Mouse (Mus musculus) CH12.LX (cell line): ENCODE results near the gene Brpf1. TPM values are rescaled to one million over a fixed set of nuclear protein-coding genes. Genes with fewer than 3 reads are reported as not detected.

ENCODE experiments used
- DNase-seq: peaks from one replicate; pipeline ENCODE4 v3.0.0-alpha.2; 2013; ENCODE audit errors: extremely low read depth
- H3K27ac ChIP-seq: 2 replicates; pipeline ENCODE4 v1.5.1; 2012; ENCODE audit warnings: low read depth, mild to moderate bottlenecking, control low read depth, moderate library complexity; ENCODE audit not compliant: insufficient read depth
- H3K27me3 ChIP-seq: replicated peaks from 2 replicates; pipeline ENCODE3; 2012; ENCODE audit warnings: inconsistent platforms
- H3K36me3 ChIP-seq, 2 experiments: replicated peaks in 1 of 2; 2 replicates each; pipeline versions ENCODE3 to v1.6.1; 2012; ENCODE audit warnings: inconsistent platforms in 1 of 2, low read length in 1 of 2, mild to moderate bottlenecking in 1 of 2, mixed read lengths in 1 of 2, moderate library complexity in 1 of 2; ENCODE audit not compliant: control insufficient read depth in 1 of 2, insufficient read depth in 1 of 2
- H3K4me1 ChIP-seq, 2 experiments: 2 replicates each; pipeline ENCODE4 v1.6.1; 2012; ENCODE audit warnings: inconsistent platforms in 1 of 2, moderate library complexity in 1 of 2; ENCODE audit not compliant: insufficient read depth in 2 of 2, control insufficient read depth in 1 of 2
- H3K4me2 ChIP-seq: 2 replicates; pipeline ENCODE4 v1.6.1; 2012; ENCODE audit warnings: low read depth, mild to moderate bottlenecking, control low read depth; ENCODE audit not compliant: poor library complexity, insufficient read depth, severe bottlenecking
- H3K4me3 ChIP-seq, 3 experiments: fragments of 150-350 bp in 1 of 3; sonication (generic) in 1 of 3; replicated peaks in 1 of 3; 2 replicates each; pipeline versions ENCODE3 to v1.5.1; 2011 to 2012; ENCODE audit warnings: low read depth in 2 of 3, low read length in 2 of 3, mild to moderate bottlenecking in 2 of 3, moderate library complexity in 2 of 3, control low read depth in 1 of 3, improper control_type of control experiment in 1 of 3, inconsistent platforms in 1 of 3, mixed read lengths in 1 of 3; ENCODE audit not compliant: poor library complexity in 1 of 3
- H3K79me2 ChIP-seq: replicated peaks from 2 replicates; pipeline ENCODE4 v1.6.1; 2012; ENCODE audit warnings: mild to moderate bottlenecking, moderate library complexity; ENCODE audit not compliant: control insufficient read depth, poor library complexity, insufficient read depth, severe bottlenecking; ENCODE audit errors: extremely low read depth
- H3K9ac ChIP-seq: 2 replicates; pipeline ENCODE4 v1.6.1; 2012; ENCODE audit warnings: low read depth, mild to moderate bottlenecking, control low read depth, moderate library complexity; ENCODE audit not compliant: insufficient read depth
- H3K9me3 ChIP-seq: replicated peaks from 2 replicates; pipeline ENCODE3; 2012; ENCODE audit warnings: low read length, inconsistent platforms, mixed read lengths
- ELF1 ChIP-seq: IDR thresholded peaks from 2 replicates; pipeline ENCODE4 v1.6.1; 2014; ENCODE audit warnings: low read depth, mild to moderate bottlenecking, inconsistent platforms, low read length, improper control_type of control experiment
- HCFC1 ChIP-seq: IDR thresholded peaks from 2 replicates; pipeline ENCODE4 v1.6.1; 2012; ENCODE audit warnings: low read depth, mild to moderate bottlenecking, inconsistent platforms, low read length, improper control_type of control experiment
- IRF4 ChIP-seq: IDR thresholded peaks from 2 replicates; pipeline ENCODE4 v1.6.1; 2014; ENCODE audit warnings: low read depth, mild to moderate bottlenecking, inconsistent platforms, low read length, improper control_type of control experiment
- JUN ChIP-seq: IDR thresholded peaks from 2 replicates; pipeline ENCODE4 v1.6.1; 2011; ENCODE audit warnings: low read depth, mild to moderate bottlenecking, low read length, improper control_type of control experiment, moderate library complexity; ENCODE audit not compliant: insufficient read depth
- KAT2A ChIP-seq: IDR thresholded peaks from 2 replicates; pipeline ENCODE4 v1.6.1; 2012; ENCODE audit warnings: low read length, improper control_type of control experiment, inconsistent platforms; ENCODE audit not compliant: insufficient replicate concordance
- MAFK ChIP-seq: IDR thresholded peaks from 2 replicates; pipeline ENCODE4 v1.6.1; 2011; ENCODE audit warnings: low read length, improper control_type of control experiment; ENCODE audit not compliant: insufficient replicate concordance
- MAX ChIP-seq: IDR thresholded peaks from 2 replicates; pipeline ENCODE4 v1.6.1; 2011; ENCODE audit warnings: low read length, improper control_type of control experiment
- MAZ ChIP-seq: IDR thresholded peaks from 2 replicates; pipeline ENCODE4 v1.6.1; 2012; ENCODE audit warnings: low read depth, mild to moderate bottlenecking, inconsistent platforms, low read length, improper control_type of control experiment, moderate library complexity
- MXI1 ChIP-seq: IDR thresholded peaks from 2 replicates; pipeline ENCODE4 v1.6.1; 2011; ENCODE audit warnings: mild to moderate bottlenecking, low read depth, low read length, improper control_type of control experiment
- NRF1 ChIP-seq: IDR thresholded peaks from 2 replicates; pipeline ENCODE4 v1.6.1; 2014; ENCODE audit warnings: low read depth, mild to moderate bottlenecking, inconsistent platforms, low read length, improper control_type of control experiment, moderate library complexity
- PAX5 ChIP-seq: IDR thresholded peaks from 2 replicates; pipeline ENCODE4 v1.6.1; 2012; ENCODE audit warnings: low read length, inconsistent platforms, mixed read lengths
- POLR2A ChIP-seq: IDR thresholded peaks from 2 replicates; pipeline ENCODE4 v1.6.1; 2011; ENCODE audit warnings: low read depth, mild to moderate bottlenecking, improper control_type of control experiment, low read length
- POLR2AphosphoS2 ChIP-seq: IDR thresholded peaks from 2 replicates; pipeline ENCODE4 v1.6.1; 2011; ENCODE audit warnings: low read depth, low read length, improper control_type of control experiment
- SMC3 ChIP-seq: IDR thresholded peaks from 2 replicates; pipeline ENCODE4 v1.6.1; 2011; ENCODE audit warnings: low read depth, low read length, improper control_type of control experiment
- USF1 ChIP-seq: IDR thresholded peaks from 2 replicates; pipeline ENCODE4 v1.6.1; 2014; ENCODE audit warnings: low read depth, mild to moderate bottlenecking, inconsistent platforms, low read length, improper control_type of control experiment
- dilution Hi-C: fragments of 300-500 bp; cut with MboI; formaldehyde crosslinking; loops from 2 replicates; pipeline ENCODE4 v1.14.3; 2020; ENCODE audit warnings: low sequenced_read_pairs; ENCODE audit not compliant: extremely low pct_unique_long_range_greater_than_20kb, extremely low pct_ligation_motif_present
- in situ Hi-C: fragments of 300-500 bp; cut with MboI; formaldehyde crosslinking; loops from 3 replicates; pipeline ENCODE4 v1.14.3; 2019; ENCODE audit warnings: low sequenced_read_pairs, low pct_ligation_motif_present, low pct_unique_long_range_greater_than_20kb, mixed read lengths
- polyA plus RNA-seq: library from polyadenylated mRNA; unstranded; fragments of >175 nt; gene quantifications from 2 replicates; pipeline ENCODE4 v1.2.1, GENCODE M21; 2012; ENCODE audit warnings: low read depth; ENCODE audit not compliant: insufficient read length
- total RNA-seq, 2 experiments: library from RNA; depleted of rRNA; stranded (reverse); fragments of 300-350 nt in 1 of 2; fragments of >200 nt in 1 of 2; gene quantifications; 2 replicates each; pipeline ENCODE4 v1.2.3; 2012 to 2014

The Brpf1 gene
- total and polyA plus RNA-seq, 3 experiments = 13.7 to 28.1 (median 24.5) TPM

GRCm38 (mm10) chr6:113373491-113373890 lies 66.6 kb downstream of the Brpf1 start:
- dilution Hi-C loops = no loop called here
- no peak overlapping the region for H3K27ac ChIP-seq

More at GRCm38 (mm10) chr6:113373491-113373890, 66.6 kb downstream of the Brpf1 start:
- Histone ChIP-seq H3K27me3 (no peaks in the 10 kb centered on the region), H3K36me3 (peaks cover 58 to 72% of the 10 kb centered on the region in 2 experiments), H3K4me3 (no peak overlapping the region), H3K9me3 (no peaks in the 10 kb centered on the region), H3K9ac (no peak overlapping the region), H3K4me2 (no peak overlapping the region), H3K4me1 (peaks cover 0 to 9% of the 10 kb centered on the region in 2 experiments; a peak in 2 of 4 replicates), H3K79me2 (peaks cover 5% of the 10 kb centered on the region)
- no peak for DNase-seq
- TF ChIP-seq MAZ = no peak
- no peak for TF ChIP-seq HCFC1
- no peak for TF ChIP-seq MAFK
- no peak for TF ChIP-seq KAT2A
- no peak for TF ChIP-seq POLR2AphosphoS2
- no peak for TF ChIP-seq ELF1
- TF ChIP-seq MAX = no peak
- TF ChIP-seq USF1 = no peak
- TF ChIP-seq NRF1 = no peak
- TF ChIP-seq JUN = no peak
- TF ChIP-seq IRF4 = no peak
- TF ChIP-seq POLR2A = no peak
- TF ChIP-seq SMC3 = no peak
- no peak for TF ChIP-seq PAX5
- no peak for TF ChIP-seq MXI1
- in situ Hi-C loops = no loop called here

Other genes starting within 250 kb of the Brpf1 start
- gene Setd5, start 229.8 kb upstream of the Brpf1 start, total RNA-seq (2012; rRNA removed) = 56.8 and 57.7 TPM in 2 replicates
- gene Setd5, start 229.8 kb upstream of the Brpf1 start, total RNA-seq (2014; rRNA removed) = 59.6 and 67.4 TPM in 2 replicates
- 72.1 and 80.4 TPM in 2 replicates for gene Setd5, start 229.8 kb upstream of the Brpf1 start, polyA plus RNA-seq
- gene Lhfpl4, start 111.8 kb upstream of the Brpf1 start, total RNA-seq (2012; rRNA removed) = 7.1 and 7.2 TPM in 2 replicates
- gene Lhfpl4, start 111.8 kb upstream of the Brpf1 start, total RNA-seq (2014; rRNA removed) = 2.6 and 3.2 TPM in 2 replicates
- gene Lhfpl4, start 111.8 kb upstream of the Brpf1 start, polyA plus RNA-seq = 8.9 and 9.8 TPM in 2 replicates
- gene Mtmr14, start 69.3 kb upstream of the Brpf1 start, total RNA-seq (2012; rRNA removed) = 63.9 and 83.4 TPM in 2 replicates
- 80.0 and 81.0 TPM in 2 replicates for gene Mtmr14, start 69.3 kb upstream of the Brpf1 start, total RNA-seq (2014; rRNA removed)
- 88.0 and 89.2 TPM in 2 replicates for gene Mtmr14, start 69.3 kb upstream of the Brpf1 start, polyA plus RNA-seq
- gene Cpne9, start 24.8 kb upstream of the Brpf1 start, total RNA-seq (2012; rRNA removed) = 0.25 TPM in 2 replicates
- gene Cpne9, start 24.8 kb upstream of the Brpf1 start, total RNA-seq (2014; rRNA removed) = 0.19 and 0.28 TPM in 2 replicates
- 0.27 and 0.49 TPM in 2 replicates for gene Cpne9, start 24.8 kb upstream of the Brpf1 start, polyA plus RNA-seq
- 12.5 and 13.8 TPM in 2 replicates for gene Ogg1, start 19.8 kb downstream of the Brpf1 start, total RNA-seq (2012; rRNA removed)
- 14.4 and 14.5 TPM in 2 replicates for gene Ogg1, start 19.8 kb downstream of the Brpf1 start, total RNA-seq (2014; rRNA removed)
- gene Ogg1, start 19.8 kb downstream of the Brpf1 start, polyA plus RNA-seq = 19.5 and 20.1 TPM in 2 replicates
- gene Camk1, start 36.8 kb downstream of the Brpf1 start, total RNA-seq (2012; rRNA removed) = 4.1 and 5.3 TPM in 2 replicates
- gene Camk1, start 36.8 kb downstream of the Brpf1 start, total RNA-seq (2014; rRNA removed) = 0.20 and 0.36 TPM in 2 replicates
- 0.97 and 1.4 TPM in 2 replicates for gene Camk1, start 36.8 kb downstream of the Brpf1 start, polyA plus RNA-seq
- gene Tada3, start 70.7 kb downstream of the Brpf1 start, total RNA-seq (2012; rRNA removed) = 14.6 and 19.4 TPM in 2 replicates
- gene Tada3, start 70.7 kb downstream of the Brpf1 start, total RNA-seq (2014; rRNA removed) = 7.2 and 7.6 TPM in 2 replicates
- gene Tada3, start 70.7 kb downstream of the Brpf1 start, polyA plus RNA-seq = 24.8 and 28.2 TPM in 2 replicates
- gene Arpc4, start 71.0 kb downstream of the Brpf1 start, total RNA-seq (2012; rRNA removed) = 150 and 190 TPM in 2 replicates
- gene Arpc4, start 71.0 kb downstream of the Brpf1 start, total RNA-seq (2014; rRNA removed) = 202 and 234 TPM in 2 replicates
- gene Arpc4, start 71.0 kb downstream of the Brpf1 start, polyA plus RNA-seq = 314 and 345 TPM in 2 replicates
- 5.1 and 5.3 TPM in 2 replicates for gene Ttll3, start 82.1 kb downstream of the Brpf1 start, total RNA-seq (2012; rRNA removed)
- gene Ttll3, start 82.1 kb downstream of the Brpf1 start, total RNA-seq (2014; rRNA removed) = 0.87 and 1.8 TPM in 2 replicates
- gene Ttll3, start 82.1 kb downstream of the Brpf1 start, polyA plus RNA-seq = 4.4 and 5.1 TPM in 2 replicates
- 26.3 and 28.6 TPM in 2 replicates for gene Rpusd3, start 112.2 kb downstream of the Brpf1 start, total RNA-seq (2012; rRNA removed)
- gene Rpusd3, start 112.2 kb downstream of the Brpf1 start, total RNA-seq (2014; rRNA removed) = 18.8 and 22.1 TPM in 2 replicates
- 18.5 and 26.5 TPM in 2 replicates for gene Rpusd3, start 112.2 kb downstream of the Brpf1 start, polyA plus RNA-seq
- 0.17 TPM in 1 of 2 replicates, not detected in the other for gene Cidec, start 128.6 kb downstream of the Brpf1 start, total RNA-seq (2012; rRNA removed)
- not detected in 2 replicates for gene Cidec, start 128.6 kb downstream of the Brpf1 start, total RNA-seq (2014; rRNA removed)
- 0.14 TPM in 1 of 2 replicates, not detected in the other for gene Cidec, start 128.6 kb downstream of the Brpf1 start, polyA plus RNA-seq
- 69.2 and 83.9 TPM in 2 replicates for gene Jagn1, start 135.4 kb downstream of the Brpf1 start, total RNA-seq (2012; rRNA removed)
- gene Jagn1, start 135.4 kb downstream of the Brpf1 start, total RNA-seq (2014; rRNA removed) = 90.4 and 106 TPM in 2 replicates
- 88.3 and 103 TPM in 2 replicates for gene Jagn1, start 135.4 kb downstream of the Brpf1 start, polyA plus RNA-seq
- gene Il17re, start 151.3 kb downstream of the Brpf1 start, total RNA-seq (2012; rRNA removed) = 0.13 TPM in 1 of 2 replicates, not detected in the other
- not detected in 2 replicates for gene Il17re, start 151.3 kb downstream of the Brpf1 start, total RNA-seq (2014; rRNA removed)
- gene Il17re, start 151.3 kb downstream of the Brpf1 start, polyA plus RNA-seq = 0.13 TPM in 1 of 2 replicates, not detected in the other
- not detected in 2 replicates for gene Il17rc, start 164.3 kb downstream of the Brpf1 start, total RNA-seq (2012; rRNA removed)
- gene Il17rc, start 164.3 kb downstream of the Brpf1 start, total RNA-seq (2014; rRNA removed) = not detected in 2 replicates
- gene Il17rc, start 164.3 kb downstream of the Brpf1 start, polyA plus RNA-seq = not detected in 2 replicates
- gene Creld1, start 176.2 kb downstream of the Brpf1 start, total RNA-seq (2012; rRNA removed) = 4.3 and 6.2 TPM in 2 replicates
- gene Creld1, start 176.2 kb downstream of the Brpf1 start, total RNA-seq (2014; rRNA removed) = 3.3 and 3.4 TPM in 2 replicates
- 12.9 and 14.3 TPM in 2 replicates for gene Creld1, start 176.2 kb downstream of the Brpf1 start, polyA plus RNA-seq
- gene Prrt3, start 194.8 kb downstream of the Brpf1 start, total RNA-seq (2012; rRNA removed) = not detected in 2 replicates
- not detected in 2 replicates for gene Prrt3, start 194.8 kb downstream of the Brpf1 start, total RNA-seq (2014; rRNA removed)
- not detected in 2 replicates for gene Prrt3, start 194.8 kb downstream of the Brpf1 start, polyA plus RNA-seq
- 52.7 and 62.2 TPM in 2 replicates for gene Emc3, start 224.5 kb downstream of the Brpf1 start, total RNA-seq (2012; rRNA removed)
- gene Emc3, start 224.5 kb downstream of the Brpf1 start, total RNA-seq (2014; rRNA removed) = 87.5 and 90.9 TPM in 2 replicates
- gene Emc3, start 224.5 kb downstream of the Brpf1 start, polyA plus RNA-seq = 64.6 and 64.9 TPM in 2 replicates
- 25.5 and 26.3 TPM in 2 replicates for gene Fancd2, start 224.5 kb downstream of the Brpf1 start, total RNA-seq (2012; rRNA removed)
- gene Fancd2, start 224.5 kb downstream of the Brpf1 start, total RNA-seq (2014; rRNA removed) = 32.7 and 37.3 TPM in 2 replicates
- gene Fancd2, start 224.5 kb downstream of the Brpf1 start, polyA plus RNA-seq = 27.2 and 30.2 TPM in 2 replicates